Mouse (Mus musculus): ENCODE data around the gene Acr.
A peak's percentile ranks its signal among the peaks of the same experiment; 100 is the strongest.

Gene Acr

GRCm38 (mm10) chr15:89548837-89549236, 19.3 kb upstream of the Acr start:
- DNase-seq: no peak

DNA sequence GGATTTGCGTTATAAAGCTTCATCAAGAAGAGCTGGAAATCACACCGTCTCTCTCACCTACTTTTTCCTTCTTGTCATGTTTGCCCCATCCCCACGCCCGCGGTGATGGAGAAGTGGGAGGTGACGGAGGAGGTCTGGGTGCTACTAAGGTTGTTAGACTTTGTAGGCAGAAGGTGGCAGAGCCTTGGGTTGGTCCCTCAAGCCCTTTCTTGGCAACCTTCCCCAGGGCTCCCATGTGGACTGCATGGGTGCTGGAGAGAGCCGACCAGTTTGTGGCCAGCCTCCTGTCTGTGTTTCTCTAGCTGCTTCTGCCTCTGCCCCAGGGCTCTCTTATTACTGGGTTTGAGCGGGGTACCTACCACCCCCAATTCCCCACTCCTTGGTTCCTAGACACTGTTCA, 17.6 kb upstream of the Acr start:
- DNase-seq: no peak

GRCm38 (mm10) chr15:89551733-89552132, 16.4 kb upstream of the Acr start:
- DNase-seq: no peak

DNA sequence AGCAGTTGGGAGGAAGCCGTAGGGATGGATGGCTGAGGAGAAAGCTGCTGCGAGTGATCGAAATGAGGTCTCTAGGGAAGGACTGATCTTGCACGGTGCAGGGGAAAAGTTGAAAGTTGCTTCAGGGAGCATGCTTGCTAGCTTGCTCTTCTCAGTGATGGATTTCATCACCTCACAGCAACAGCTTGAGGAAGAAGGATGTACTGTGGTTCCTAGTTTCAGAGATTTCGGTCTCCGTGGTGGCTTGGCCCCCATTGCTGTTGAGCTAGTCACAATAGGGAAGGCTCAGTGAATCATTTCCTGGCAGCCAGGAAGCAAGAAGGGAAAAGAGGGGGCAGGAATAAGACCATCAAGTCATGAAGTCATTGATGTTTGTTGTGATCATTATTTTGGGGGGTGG, 12.5 kb upstream of the Acr start:
- no peak for DNase-seq

GRCm38 (mm10) chr15:89556401-89557178, 11.5 kb upstream of the Acr start:
- DNase-seq: no peak

DNA sequence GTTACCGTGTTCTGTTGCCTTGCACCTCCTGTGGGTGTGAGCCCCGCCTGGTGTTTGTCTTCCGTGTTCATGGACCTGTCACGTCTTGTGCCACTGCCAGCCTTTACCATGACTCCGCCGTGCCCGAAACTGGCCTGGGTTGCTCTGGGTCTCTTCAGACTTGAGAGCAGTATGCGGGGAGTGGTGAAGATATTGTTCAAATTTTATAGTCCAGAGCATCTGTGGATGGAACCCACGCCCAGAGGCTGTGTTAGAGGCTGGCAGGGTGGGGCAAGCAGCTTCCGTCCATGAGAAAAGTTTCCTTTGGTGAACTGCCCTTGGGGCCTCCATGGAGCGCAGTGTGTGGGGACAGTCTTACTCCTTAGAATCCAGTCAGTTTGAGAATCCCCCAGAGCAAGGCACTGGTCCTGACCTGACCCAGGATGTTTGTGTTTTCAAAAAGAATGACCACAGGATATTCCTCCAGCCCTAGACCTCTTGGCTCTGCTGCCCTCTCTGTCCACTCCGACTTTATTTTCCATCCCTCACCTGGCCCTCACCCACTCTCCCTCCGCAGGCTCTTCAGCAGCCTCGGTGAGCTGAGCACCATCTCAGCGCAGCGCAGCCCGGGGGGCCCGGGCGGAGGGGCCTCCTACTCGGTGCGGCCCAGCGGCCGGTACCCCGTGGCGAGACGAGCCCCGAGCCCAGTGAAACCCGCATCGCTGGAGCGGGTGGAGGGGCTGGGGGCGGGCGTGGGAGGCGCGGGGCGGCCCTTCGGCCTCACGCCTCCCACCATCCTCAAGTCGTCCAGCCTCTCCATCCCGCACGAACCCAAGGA, 10.7 kb upstream of the Acr start:
- DNase-seq: peak; percentile 33

DNA sequence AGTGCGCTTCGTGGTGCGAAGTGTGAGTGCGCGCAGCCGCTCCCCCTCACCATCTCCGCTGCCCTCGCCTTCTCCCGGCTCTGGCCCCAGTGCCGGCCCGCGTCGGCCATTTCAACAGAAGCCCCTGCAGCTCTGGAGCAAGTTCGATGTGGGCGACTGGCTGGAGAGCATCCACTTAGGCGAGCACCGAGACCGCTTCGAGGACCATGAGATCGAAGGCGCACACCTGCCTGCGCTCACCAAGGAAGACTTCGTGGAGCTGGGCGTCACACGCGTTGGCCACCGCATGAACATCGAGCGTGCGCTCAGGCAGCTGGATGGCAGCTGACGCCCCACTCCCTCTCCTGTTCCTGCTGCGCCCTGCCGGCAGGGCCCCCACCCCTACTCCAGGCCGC, 10.1 kb upstream of the Acr start:
- no peak for DNase-seq

GRCm38 (mm10) chr15:89559202-89559731, 8.9 kb upstream of the Acr start:
- no peak for DNase-seq

DNA sequence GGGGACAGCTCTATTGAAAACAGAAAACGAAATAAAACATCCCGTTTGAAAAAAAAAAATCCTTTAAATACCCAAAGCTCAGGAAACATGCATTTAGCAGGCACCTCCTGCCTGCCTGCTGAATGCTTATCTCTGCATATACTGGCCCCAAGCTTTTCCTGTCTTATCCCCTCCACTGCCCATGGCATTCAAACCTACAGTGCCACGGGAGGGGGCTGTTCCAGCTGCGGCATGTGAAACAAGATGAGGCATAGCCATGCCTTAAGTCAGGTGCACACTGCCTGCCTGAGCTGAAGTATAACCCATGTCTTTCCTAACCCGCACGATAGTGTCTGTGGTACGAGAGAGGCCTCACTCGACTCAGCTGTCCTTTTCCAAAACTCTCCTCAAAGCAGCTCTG, 4.0 kb downstream of the Acr start:
- no peak for DNase-seq

- DNase-seq: no peak
These were observed 14.4 kb downstream of the Acr start for GRCm38 (mm10) chr15:89582494-89582893.

- DNase-seq: no peak
These were observed 17.0 kb downstream of the Acr start for GRCm38 (mm10) chr15:89585101-89585500.

GRCm38 (mm10) chr15:89585631-89586030, 17.5 kb downstream of the Acr start:
- DNase-seq: no peak

- no peak for DNase-seq
These were observed 21.0 kb downstream of the Acr start for GRCm38 (mm10) chr15:89589146-89589545.

- no peak for DNase-seq
These were observed 23.2 kb downstream of the Acr start for GRCm38 (mm10) chr15:89591317-89591716.

- DNase-seq: peak; percentile 88
These were observed 23.8 kb downstream of the Acr start, which contains the start of gene Rabl2 for GRCm38 (mm10) chr15:89591723-89592455. Gene Rabl2, minus strand, starts transcription at chr15:89591923.

- DNase-seq: no peak
These were observed 24.4 kb downstream of the Acr start for GRCm38 (mm10) chr15:89592548-89592947.

DNA sequence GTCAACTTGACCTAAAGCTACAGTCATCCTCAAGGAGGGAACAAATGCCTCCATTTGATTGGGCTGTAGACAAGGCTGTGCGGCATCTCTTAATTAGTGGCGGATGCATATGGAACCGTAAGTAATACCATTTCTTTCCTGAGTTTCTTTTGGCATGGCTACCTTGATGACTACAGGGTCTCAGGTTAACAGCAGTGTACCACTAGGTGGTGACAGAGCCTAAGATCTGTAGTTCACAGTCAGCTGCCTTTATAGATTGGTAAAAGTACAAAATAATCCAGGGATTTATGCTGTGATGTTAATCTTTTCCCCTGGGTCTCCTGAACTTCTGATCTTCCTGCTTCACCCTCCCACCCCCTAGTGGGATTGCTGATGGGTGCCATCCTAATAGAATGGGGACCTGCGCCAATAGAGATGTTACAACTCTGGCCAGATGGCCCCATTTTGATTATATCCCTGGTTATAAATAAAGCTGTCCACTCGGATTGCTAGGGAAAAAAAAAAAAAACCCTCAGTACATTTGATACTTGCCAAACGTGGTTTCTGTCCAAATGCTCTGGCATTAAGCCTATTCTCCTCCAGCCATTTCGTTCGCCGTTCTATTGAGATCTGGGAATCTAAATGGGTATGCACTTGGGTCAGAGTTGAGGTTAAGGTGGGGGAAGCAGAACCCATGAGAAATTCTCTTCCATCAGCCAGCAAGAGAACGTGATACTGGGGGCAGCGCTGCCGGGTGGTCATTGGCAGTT, 37.9 kb downstream of the Acr start:
- no peak for DNase-seq

GRCm38 (mm10) chr15:89607480-89607879, 39.4 kb downstream of the Acr start:
- no peak for DNase-seq

DNA sequence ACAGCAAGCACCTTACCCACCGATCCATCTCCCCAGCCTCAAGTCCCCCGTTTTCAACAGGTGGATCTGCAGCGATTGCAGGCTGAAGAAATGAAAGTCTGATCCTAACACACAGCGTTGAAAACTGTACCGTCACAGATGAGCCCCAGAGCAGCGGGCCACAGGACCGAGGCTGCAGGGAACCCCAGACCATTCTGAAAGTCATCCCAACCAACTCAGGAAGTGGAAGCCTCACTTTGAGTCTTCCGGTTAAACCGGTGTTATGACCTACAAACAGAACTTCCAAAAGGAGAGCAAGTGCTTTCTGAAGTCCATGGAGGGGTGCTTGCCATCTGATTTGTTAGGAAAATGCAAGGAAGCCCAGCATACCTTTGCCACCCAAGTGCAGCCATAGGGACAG, 39.8 kb downstream of the Acr start:
- no peak for DNase-seq

DNA sequence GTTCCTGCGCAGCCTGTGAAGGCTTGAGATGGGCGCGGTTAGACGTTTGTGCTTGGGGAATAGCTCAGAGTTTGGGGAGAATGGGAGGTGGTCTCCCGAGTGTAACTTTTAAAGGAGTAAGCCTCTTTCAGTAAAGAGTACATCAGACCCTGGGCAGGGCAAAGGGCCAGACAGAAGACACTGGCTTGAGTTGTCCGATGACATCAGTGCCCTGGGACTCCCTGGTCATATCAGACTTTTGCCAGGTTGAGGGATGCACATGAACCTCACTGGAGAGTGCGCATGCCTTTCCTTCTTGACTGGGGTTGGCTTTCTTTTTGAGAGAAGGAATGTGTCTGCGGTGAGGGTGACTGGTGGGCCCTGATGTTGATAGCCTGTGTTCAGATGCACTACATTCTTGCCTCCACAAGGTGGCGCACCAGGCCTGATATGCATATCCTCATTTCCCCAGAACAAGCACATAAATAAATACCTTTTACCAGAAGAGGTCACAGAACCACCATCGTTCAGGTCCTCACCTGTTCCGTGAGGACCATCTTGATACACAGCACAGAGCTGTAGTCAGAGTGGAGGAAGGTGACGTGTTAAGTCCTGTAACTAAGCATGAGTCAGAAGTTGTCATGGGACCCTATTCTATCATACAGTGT, 54.3 kb downstream of the Acr start:
- peak; percentile 53 for DNase-seq

DNA sequence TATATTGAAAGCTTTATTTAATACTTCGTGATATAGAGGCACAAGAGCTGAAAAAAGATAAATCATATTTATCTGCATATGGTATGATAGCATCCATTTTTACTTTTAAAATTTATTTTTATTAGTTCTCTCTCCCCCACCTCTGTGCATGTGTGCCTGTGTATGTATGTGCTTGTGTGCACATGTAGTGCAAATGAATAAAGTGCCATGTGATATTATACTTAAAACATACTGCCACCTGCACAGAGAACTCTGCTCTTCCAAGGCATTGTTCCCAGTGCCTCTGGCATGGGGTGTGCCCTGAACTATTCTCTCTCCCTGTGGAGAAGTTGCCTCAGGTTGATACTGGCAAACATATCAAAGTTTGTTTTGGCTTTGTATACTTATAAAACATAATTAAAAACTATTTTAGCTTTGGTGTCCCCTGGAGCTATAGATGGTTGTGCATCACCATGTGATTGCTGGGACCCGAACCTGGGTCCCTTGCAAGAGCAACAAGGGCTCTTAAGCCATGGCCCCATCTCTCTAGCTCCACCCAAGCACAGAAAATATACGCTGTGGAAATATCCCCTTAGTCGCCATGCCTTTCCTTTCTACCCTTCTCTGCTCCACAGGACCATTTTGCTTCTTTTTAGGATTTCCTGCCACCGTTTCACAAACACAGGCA, 55.0 kb downstream of the Acr start:
- no peak for DNase-seq

GRCm38 (mm10) chr15:89623626-89623959, 55.5 kb downstream of the Acr start:
- DNase-seq: peak; percentile 67
